Mouse (Mus musculus) hindlimb bud, embryonic 11.5 days (tissue): ENCODE measurements around the gene Sgip1.

Experiments
- DNase-seq: peaks from one replicate; pipeline ENCODE4 v3.0.0-alpha.2; 2012; ENCODE audit warnings: low read depth, low spot score; ENCODE audit errors: extremely low spot score

The Sgip1 gene

DNA sequence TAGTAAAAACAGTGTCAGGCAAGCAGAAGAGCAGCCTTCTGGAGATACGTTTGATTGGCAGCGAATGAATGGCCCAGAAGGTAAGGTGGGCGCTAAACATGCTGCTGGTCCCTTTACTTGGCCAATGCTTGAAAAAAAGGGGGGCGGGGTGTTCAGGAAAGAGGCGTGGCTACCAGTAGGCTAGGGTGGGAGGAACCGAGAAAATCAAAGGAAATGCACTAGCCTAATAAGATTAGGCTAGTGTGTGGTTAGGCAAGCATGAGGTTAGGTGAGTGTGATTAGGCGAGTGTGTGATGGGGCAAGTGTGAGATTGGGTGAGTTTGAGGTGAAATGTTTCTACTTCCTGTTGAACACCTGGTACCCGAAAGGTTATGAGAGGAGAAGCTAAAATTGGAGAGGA is at the start of gene Sgip1:
Gene Sgip1, plus strand, starts transcription at position 11 of the 400 bp plus-strand sequence.
- no peak for DNase-seq

DNA sequence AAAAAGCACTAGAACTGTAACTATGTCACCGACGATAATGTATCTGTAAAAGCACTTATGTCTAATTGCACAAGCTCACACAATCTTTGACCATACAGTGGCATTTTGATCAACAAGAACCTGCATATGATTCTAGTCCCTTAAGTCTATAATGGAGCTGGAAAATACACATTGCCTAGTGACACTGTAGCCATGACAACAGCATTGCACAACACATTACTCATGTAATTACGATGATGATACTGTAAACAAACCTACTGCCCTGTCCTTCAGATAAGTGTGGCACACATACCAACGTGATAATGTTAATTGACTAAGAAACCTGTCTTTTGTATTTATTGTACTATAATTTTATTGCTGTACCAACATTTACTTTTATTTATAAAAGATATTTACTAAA is 49.7 kb upstream of the Sgip1 start:
- no peak for DNase-seq

DNA sequence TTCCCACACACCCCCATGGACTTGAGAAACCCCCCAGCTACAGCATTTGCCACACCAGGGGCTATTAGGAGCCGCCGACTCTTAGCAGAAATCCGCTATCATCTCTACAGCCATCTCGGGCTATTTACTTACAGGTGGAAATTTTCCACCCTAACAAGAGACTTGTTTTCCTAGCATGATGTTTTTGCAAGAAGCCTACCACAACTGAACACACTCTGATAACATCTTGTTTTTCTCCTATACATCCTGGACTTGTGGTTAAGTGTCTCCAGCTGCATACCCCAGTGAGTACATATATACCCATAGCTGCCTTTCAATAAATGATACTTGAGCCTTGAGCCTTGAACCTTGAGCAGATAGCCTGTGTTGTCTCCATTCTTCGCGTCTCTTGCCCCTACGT is 43.1 kb upstream of the Sgip1 start:
- no peak for DNase-seq

DNA sequence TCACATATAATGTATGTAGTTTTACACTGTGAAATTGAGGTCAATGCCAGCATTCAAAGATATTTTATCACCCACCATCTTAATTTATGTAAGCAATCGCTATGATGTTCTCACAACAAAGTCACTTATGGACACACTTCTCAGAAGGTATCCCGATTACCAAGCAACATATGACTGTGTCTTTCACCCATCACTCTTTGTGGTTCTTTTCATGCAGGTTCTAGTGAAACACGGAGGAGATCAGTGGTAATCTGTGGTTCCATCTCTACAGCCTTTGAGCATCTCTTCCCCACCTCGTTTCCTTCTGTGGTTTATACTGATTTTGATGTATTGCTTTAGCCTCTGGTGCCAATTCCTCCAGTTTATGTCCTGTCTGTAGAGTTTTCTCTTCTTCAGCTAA is 29.4 kb upstream of the Sgip1 start:
- no peak for DNase-seq

DNA sequence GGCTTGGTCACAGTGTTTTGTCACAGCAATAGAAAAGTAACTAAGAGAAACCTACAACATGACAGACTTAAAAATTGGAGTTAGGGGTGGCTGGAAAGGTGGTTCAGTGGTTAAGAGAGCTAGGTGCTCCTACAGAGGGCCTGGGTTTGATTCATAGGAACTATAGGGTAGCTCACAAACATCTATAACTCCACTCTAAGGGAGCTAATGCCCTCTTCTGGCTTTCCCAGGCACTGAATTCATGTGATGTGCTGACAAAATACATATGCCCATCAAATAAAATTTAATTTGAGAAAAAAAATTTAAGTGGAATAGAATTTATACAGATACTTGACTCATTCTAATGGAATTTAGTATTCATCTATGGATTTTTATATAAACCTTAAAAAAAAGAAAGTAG is 25.6 kb upstream of the Sgip1 start:
- DNase-seq: no peak

DNA sequence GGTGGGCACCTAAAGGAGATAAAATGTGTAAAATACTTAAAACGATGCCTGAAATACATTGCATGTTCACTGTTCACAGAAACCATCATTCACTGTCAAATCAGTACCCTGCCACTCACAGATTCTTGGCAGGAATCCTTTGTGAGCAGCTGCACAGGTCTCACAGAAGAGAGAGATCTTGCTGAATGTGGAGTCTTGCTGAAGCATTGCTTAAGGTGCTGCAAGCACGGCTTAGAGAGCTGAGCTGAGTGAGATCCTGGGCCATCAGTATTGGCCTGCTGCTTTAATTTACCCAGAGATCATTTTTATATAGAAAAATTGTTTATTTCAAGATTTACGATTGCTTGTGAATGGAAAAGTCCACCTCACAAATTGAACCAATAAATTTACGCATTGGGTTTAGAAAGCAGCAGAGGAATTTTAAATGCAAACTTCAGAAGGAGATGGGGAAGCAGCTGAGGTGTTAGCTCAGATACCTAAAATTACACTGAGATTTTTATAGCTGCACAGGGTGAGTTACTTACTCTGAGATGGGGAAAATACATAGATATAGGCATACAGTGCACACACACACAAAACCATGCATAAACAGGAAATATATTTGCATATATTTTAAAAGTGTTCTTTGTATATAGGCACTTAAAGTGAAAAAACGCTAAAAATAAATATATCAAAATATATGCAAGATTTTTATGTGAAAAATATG is 23.8 kb upstream of the Sgip1 start:
- no peak for DNase-seq

DNA sequence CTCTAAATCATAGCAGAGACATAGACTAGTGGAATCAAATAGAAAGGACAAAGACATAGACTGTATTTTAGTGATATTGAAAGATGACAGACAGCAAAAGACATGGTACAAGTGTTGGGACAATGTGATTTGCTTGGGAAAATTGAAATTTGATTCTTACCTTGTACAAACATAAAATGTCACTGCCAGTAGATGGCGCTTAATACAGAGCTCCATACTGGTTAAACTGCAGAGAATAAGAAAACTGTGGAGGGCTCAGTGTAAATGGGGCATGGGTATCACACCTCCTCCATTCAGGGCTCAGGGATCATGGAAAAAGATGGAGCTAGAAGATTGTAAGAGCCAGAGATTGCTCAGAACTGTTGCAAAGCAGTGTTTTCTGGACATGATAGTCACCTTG is 21.6 kb upstream of the Sgip1 start:
- DNase-seq: peak; percentile 18

DNA sequence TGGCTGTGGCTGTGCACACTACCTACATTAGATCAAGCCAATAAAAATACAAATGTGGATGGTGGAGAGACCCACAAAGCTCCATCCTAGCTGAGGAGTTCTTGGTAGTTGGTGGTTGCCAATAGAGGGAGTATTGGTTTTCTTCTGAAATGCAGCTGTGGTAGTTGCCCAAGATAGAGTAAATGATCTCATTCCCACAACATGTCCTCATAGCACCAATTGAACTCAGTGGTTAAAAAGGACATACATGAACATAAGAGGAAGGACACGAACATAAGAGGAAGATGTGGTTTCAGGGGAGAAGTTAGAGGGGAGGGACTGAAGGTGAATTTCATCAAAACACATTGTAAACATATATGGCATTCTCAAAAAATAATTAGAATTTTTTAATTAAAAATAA is 21.1 kb upstream of the Sgip1 start:
- DNase-seq: no peak

DNA sequence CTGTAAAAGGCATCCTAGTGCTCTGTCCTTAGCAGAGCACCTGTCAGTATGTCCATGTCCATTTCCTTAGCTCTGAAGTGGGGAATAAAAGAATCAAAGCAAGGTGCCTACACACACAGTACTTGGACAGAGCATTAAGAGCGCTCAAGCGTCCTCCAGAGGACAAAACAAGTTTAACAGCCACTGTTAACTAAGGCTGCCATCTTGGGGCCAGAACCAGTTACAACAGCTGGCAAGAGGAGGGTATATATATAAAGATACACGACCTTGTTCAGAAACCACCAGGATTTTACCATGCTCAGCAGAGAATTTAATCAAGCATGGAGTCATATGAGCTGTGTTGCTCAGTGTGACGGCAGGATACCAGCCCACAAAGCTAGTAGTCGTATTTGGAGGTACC is 16.7 kb upstream of the Sgip1 start:
- no peak for DNase-seq

DNA sequence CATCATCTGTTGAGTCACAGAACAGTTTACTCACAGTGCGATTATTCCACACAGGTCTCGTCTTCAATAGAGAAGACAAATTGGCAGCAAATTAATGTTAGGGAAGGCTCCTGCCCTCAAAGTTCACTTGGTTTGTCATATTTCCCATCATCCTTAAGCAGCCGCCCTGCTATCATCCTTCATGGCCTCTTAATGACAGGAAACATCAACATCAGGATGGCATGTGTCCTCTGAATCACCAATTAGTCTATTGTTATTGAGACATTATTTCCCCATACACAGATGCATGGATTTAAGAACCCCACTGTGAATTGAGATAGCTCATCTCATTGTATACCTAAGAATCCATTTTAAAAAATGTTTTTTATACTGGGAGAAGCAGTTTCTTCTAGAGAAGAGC is 10.1 kb upstream of the Sgip1 start:
- no peak for DNase-seq

DNA sequence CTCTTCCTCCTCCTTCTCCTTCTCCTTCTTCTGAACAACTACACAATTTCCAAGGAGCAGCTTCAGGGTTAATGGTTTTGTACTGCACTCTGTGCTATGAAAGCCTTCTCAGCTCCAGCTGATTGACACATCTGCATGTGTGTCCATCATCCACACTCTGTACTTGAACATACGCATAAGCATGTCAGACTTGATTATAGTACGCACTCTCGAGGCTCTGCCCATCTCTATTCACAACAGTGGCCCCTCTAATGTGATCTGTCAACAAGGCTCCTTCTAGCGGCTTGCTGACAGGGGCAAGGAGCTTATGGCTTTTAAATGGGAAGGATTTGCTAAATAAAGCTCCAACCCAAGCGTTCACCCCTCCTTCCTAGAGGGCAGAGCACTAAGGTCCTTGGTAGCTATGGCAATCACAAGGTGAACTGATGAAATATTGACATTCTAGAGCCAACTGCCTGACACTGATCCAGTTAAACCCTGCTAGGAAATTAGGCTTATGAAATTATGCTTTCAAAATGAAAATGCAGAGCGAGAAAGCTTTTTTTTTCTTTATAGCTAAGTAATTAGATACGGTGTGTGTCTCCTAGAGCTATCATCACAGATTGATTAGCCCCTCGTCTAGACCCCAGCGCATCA is 7.0 kb upstream of the Sgip1 start:
- DNase-seq: no peak

DNA sequence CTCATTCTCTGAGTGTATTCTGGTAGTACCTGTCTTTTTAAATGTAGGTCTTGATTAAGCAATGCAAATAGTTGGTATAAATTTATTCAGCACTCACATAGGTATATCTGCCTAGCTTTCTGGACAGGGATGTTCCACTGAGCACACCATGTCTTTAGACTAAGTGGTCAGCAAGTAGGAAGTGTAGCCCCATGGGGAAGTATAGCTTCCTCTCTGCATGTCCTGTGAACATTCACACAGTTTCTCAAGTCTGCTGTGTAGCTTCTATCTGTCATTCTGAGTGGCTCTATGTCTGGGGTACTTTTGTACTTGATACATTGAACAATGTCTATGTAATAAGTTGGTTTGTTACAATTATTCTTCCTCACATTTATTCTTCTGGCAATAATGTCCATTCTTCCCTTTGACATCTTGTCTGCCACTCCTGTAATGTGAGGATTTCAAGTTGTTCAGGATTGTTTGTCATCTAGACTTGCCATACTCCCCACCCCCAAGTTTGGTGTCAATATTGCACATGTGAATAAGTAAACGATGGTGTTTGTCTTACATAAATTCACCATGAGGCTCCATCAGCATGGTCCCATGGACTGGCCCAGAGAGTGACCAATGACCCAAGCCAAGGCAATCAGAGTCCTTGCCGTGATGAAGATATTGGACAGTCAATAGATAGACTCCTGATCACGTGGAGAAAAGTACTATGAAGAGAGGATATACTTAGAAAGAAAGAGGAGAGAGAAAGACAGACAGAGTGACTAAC is 12.4 kb downstream of the Sgip1 start:
- no peak for DNase-seq

DNA sequence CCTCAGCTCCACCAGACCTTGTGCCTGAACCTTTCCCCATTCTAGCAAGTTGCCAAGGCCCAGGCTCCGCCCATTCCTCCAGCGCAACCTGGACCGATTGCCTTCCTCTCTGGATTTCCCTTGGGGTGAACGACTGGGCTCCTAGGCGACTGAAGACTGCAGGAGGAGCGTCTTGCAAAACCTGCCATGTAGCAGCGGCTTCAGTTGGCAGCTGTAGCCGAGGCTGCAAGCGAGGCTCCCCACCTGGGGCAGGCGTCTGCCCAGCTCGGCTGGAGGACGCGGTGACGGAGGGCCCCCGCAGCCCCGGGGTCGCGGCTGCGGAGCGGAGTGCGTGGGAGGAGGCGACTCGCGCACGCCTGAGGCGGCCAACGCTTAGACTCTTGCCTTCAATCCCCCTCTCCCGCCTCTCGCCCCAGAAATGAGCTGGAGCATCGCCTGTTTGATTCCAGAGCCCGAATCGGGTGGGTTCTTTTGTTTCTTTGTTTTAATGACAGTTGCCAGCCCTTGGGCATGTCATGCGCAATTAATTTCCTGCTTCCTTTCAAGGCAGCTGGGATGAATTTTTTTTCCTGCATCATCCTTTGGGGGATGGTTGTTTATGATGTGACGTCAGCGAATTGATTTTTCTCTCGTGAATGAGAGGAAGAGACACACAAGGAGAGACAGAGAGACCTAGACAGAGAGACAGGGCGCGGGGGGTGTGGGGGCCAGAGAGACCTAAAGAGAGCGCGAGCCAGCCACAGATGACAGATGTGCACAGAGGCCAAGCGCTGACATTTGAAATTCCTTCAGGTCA is 18.2 kb downstream of the Sgip1 start:
- DNase-seq: no peak

DNA sequence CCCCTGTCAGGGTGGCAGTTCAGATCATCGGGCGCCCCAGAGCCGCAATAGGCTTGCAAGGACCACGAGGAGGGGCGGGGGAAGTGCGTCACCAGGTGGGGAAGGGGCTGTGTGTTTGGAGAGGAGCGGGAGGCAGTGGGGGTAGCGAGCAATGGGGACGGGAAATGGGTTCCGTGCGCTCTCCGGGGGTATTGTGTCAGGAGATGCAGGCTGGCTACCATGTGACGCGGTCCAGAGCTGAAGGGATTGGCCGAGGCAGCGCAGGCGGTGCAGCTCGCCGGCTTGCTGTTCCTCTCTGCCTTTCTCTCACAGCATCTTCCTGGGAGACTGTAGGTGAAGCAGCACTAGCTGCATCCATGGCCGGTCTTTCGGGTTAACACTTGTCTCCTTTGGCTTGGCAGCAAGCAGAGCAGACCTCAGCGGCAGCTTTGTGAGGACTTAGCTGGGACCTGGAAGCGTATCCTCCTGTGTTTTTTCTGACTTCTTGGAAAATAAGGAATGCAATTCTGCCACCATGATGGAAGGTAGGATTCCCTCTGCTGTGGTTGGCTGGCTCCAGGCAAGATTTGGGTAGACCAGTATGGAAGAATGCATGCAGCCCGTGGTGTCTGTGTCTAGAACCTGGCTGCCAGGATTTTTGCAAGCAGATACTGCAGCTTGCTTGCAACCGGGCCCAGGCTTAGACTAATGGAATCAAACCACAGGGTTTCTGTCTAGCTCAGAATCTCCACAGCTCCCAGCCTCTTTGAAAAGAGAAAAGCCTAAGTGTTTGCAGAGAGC is 19.1 kb downstream of the Sgip1 start:
- DNase-seq: no peak

DNA sequence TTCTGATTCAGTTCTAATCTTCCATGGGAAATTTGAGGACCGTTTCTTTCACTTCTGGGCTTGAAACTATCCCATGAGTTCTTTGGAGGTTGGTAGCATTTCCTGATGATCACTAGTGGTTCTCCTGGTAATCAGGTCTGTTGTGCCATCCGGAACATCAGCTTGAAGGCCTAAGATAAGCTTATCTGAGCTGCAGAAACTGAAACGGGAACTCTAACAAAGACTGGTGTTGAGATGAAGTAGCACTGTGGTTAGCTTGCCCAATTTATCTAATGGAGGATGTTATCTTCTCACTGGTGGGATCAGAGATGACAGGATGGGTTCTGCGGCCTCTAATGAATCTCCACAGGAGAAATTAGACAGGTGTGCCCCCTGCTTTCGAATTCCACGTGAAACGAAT is 21.0 kb downstream of the Sgip1 start:
- DNase-seq: no peak

DNA sequence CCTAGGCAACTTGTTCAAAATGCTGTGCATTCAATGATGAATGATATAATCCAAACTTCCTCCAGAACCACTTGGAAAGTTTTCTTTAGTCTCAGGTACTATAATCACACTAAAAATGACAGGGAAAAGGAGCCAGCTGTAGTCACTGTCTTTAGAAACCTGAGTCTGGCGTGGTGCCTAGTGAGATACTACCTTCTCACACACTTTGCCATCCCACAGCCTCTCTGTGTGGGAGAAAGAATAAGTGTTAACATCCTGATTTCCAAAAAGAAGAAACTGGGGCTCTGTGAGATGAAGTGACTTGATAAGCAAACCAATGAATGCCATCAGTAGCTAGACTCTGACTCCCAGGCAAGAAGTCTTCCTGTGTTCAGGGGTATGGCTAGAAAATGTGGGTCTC is 28.0 kb downstream of the Sgip1 start:
- no peak for DNase-seq

DNA sequence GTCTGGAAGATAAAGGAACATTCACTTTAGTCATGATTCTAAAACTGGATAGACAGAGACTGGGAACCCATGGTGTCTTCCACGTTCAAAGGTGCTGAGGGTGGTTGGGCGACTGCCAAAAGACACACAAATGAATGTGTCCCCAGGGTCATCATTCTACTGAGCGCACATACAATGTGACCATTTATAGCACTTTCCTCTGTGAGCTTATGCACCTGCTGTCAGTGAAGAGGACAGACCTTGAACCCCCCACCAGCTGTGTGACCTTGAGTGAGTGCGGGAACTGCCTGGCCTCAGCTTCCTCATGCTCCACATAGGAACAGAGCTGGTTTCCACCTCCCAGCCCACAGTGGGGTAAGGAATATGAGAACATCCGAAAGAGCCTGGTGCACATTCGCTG is 28.8 kb downstream of the Sgip1 start:
- DNase-seq: no peak

DNA sequence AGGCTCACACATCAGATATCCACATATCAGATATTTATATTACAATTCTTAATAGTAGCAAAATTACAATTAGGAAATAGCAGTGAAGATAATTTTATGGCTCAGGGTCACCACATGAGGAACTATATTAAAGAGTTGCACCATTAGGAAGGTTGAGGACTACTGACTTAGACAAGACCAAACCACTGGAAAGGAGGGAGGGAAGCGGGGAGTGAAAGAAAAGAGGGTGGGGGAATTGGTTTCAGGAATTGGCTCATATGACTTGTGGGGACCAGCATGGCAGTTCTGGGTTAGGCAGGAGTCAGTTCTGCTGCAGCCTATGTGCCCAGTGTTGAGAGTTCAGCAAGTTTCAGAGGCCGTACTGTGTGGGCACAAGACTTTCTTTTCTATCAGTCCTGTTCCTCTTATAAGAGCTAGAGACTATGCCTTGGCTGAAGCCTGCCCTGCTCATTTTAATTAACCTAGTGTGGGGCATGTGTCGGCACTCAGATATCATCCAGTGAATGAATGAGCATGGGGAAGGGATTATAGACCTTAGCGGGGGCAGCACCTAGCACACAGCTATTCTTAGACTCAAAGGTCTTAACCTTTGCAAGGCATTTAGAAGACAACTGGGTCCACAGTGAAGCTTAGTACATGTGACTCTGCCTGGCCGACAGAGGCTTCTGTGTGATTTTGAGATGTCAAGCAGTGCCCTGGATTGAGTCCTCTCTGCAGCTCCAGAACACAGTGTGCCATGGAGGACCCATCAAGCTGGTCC is 30.7 kb downstream of the Sgip1 start:
- no peak for DNase-seq

DNA sequence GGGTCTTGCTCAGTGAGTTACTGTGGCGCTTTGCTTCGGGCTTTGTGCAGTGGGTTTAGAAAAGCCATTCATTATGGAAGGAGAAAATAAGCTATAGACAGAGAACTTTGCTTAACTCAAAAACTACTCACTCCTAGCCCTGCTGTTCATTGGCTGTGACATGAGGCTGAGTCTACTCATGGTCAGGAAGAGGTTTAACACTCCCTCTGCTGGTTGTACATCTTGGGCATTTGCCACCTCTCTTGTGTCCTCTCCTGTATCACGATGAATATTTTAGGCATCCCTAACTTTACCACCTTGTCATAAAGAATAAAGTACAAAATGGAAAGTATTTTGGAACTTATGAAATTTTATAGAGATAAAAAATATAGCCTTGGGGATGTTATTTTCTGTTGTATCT is 32.1 kb downstream of the Sgip1 start:
- no peak for DNase-seq

DNA sequence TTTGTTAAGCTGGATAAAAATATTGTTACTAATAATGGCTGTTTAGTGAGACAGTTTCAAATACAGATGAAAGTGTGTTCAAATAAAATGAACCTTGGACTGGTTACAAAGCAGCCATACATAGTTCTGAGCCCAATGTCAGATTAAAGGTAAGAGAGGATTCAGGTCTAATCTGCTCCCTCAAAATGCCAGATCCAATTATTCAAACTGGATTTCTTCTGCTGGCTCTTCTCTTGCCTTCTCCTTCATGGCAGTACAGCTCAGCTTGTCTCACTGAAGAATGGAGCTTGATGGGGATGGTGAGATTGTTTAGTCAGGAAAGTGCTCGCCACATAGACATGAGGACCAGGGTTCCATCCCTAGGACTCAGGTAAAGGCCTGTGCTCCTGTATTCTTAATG is 32.7 kb downstream of the Sgip1 start:
- no peak for DNase-seq
